Mouse (Mus musculus) kidney, adult 2 months (tissue): ENCODE data around the gene Nbeal1. TPM values are rescaled to one million over a fixed set of nuclear protein-coding genes. Genes with fewer than 3 reads are reported as not detected.
"Not testable (repeated sequence)": the region's sequence is repeated elsewhere in the genome, so short reads cannot be mapped to it uniquely, and the experiment has no call there.

Source experiments
- DNase-seq: peaks from one replicate; pipeline ENCODE4 v3.0.0; 2021
- H3K27ac ChIP-seq: fragments of 200-500 bp; 2 replicates; pipeline ENCODE4 v1.5.1; 2012; ENCODE audit warnings: low read depth, low read length, control low read depth, inconsistent platforms; ENCODE audit not compliant: insufficient read depth
- H3K27me3 ChIP-seq: fragments of 200-500 bp; replicated peaks from 2 replicates; pipeline ENCODE4 v1.6.1; 2012; ENCODE audit warnings: mild to moderate bottlenecking, moderate library complexity, low read length, inconsistent platforms; ENCODE audit not compliant: control insufficient read depth, insufficient read depth
- H3K36me3 ChIP-seq: fragments of 200-500 bp; 2 replicates; pipeline ENCODE4 v1.6.1; 2012; ENCODE audit warnings: mild to moderate bottlenecking, moderate library complexity, low read length, inconsistent platforms; ENCODE audit not compliant: control insufficient read depth, insufficient read depth
- H3K4me1 ChIP-seq: fragments of 200-500 bp; 2 replicates; pipeline ENCODE4 v1.6.1; 2011; ENCODE audit warnings: low read length; ENCODE audit not compliant: control insufficient read depth, insufficient read depth
- H3K4me3 ChIP-seq: fragments of 200-500 bp; 2 replicates; pipeline ENCODE4 v1.5.1; 2011; ENCODE audit warnings: mild to moderate bottlenecking, low read depth, low read length, control low read depth; ENCODE audit not compliant: insufficient read depth
- CTCF ChIP-seq: fragments of 200-500 bp; conservative IDR thresholded peaks from 2 replicates; pipeline ENCODE4 v1.5.1; 2011; ENCODE audit warnings: low read depth, mild to moderate bottlenecking, control low read depth, low read length, moderate library complexity, mixed read lengths; ENCODE audit not compliant: insufficient read depth, insufficient read length
- POLR2A ChIP-seq: fragments of 200-500 bp; IDR thresholded peaks from one replicate; pipeline ENCODE4 v1.6.1; 2011; ENCODE audit warnings: low read depth, low read length, control low read depth
- WGBS: fragments of 180-500 bp; shearing (Covaris S2); methylation state at CpG from one replicate; pipeline ENCODE4 v1.1.7; 2018; 5-methylcytosine and 5-hydroxymethylcytosine counted together
- polyA plus RNA-seq: library from polyadenylated mRNA; depleted of rRNA; stranded (reverse); fragments of >200 nt; gene quantifications from 2 replicates; pipeline ENCODE4 v1.2.3, GENCODE M21; 2012

Gene Nbeal1
- polyA plus RNA-seq, 1 experiment, result 3.6 TPM

DNA sequence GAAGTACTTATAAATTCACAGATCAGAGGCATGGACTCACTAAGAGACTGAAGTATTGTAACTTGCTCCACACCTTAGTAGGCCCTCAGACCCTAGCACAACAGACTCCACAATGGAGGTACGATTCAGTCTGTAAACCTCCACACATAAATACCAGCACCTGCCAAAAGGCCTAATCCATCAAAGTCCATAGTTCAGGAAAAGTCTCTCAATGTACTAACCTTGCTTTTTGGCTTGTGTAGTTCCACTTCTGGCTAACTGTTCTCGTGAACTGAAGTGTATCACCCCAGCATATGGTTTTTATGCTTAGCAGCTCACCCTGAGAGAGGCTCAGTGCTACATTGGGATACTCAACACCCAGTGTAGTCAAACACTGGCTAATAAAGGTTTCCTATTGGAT, 10.1 kb upstream of the Nbeal1 start:
- no peak overlapping the region for H3K4me3 ChIP-seq
- WGBS, result 35% methylated on average over 2 of the region's 2 CpGs
- no peaks in the 10 kb centered on the region for H3K36me3 ChIP-seq
- peak; percentile 50 for DNase-seq
- H3K27ac ChIP-seq, result peak overlapping the region; percentile 17; the same call in 1 of the 2 replicates
- no peaks in the 10 kb centered on the region for H3K27me3 ChIP-seq
- no peak for TF ChIP-seq CTCF
- TF ChIP-seq POLR2A, result no peak
- H3K4me1 ChIP-seq, result peaks cover 5% of the 10 kb centered on the region; the same call in 1 of the 2 replicates

DNA sequence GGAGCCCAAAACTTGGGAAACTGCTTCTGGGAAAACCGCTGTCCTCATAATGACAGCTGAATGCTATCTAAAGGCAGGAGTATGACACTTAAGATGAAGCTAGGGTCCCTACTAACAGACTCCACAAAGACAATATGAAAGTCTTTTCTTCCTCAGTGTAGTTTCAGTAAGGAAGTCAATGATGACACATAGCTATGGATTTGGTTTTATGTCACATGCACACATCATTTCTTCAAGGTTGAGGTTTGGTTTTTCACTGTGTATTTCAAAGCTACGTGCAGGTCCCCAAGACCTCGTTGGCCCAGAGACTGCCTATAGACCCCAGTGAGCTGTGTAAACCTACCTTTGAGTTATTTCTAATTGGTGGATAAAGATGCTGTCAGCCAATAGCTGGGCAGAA, 7.3 kb upstream of the Nbeal1 start:
- H3K4me3 ChIP-seq, result no peak overlapping the region
- no peaks in the 10 kb centered on the region for H3K27me3 ChIP-seq
- H3K27ac ChIP-seq, result no peak overlapping the region
- peaks cover 5% of the 10 kb centered on the region; the same call in 1 of the 2 replicates for H3K4me1 ChIP-seq
- no peaks in the 10 kb centered on the region for H3K36me3 ChIP-seq
- DNase-seq, result no peak
- WGBS, result 90% methylated on average over 3 of the region's 3 CpGs
- TF ChIP-seq CTCF, result no peak
- TF ChIP-seq POLR2A, result no peak

DNA sequence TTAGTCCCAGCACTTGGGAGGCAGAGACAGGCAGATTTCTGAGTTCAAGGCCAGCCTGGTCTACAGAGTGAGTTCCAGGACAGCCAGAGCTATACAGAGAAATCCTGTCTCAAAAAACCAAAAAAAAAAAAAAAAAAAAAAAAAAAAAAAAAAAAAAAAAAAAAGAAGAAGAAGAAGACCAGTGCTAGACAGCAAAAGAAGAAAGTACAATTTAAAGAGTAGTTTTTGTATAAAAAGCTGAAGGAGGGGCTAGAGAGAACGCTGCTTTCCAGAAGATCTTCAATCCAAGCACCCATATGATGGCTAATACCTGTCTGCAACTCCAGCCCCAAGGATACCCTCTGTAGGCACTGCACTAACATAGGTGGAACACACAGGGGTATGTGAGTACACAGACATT, 2.6 kb upstream of the Nbeal1 start:
- not testable (repeated sequence) for H3K36me3 ChIP-seq, H3K4me1 ChIP-seq, H3K27me3 ChIP-seq, H3K4me3 ChIP-seq, H3K27ac ChIP-seq, DNase-seq
- 100% methylated on average over 1 of the region's 1 CpGs for WGBS

DNA sequence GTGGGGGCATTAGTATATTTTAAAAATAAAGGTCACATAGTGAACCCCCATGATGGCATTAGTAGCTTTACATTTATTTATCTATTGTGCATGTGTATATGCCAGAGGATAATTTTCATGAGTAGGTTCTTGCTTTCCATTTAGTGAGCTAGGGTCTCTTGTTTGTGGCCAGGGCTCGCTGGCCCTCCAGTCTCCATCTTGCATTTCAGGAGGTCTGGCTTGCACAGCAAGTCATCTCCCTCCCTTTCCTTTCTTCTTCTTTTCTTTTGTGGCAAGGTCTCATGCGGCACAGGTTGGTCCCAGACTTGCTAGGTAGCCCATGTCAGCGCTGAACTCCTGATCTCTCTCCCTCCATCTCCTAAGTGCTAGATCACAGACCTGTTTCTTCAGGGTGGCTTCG, 1.0 kb upstream of the Nbeal1 start:
- no peak for TF ChIP-seq CTCF
- TF ChIP-seq POLR2A, result no peak
- Histone ChIP-seq H3K4me1 (peaks cover 5% of the 10 kb centered on the region), H3K4me3 (peak overlapping the region; percentile 26; the same call in 1 of the 2 replicates), H3K27ac (peak overlapping the region; percentile 75; the same call in 1 of the 2 replicates), H3K36me3 (no peaks in the 10 kb centered on the region), H3K27me3 (no peaks in the 10 kb centered on the region)
- DNase-seq, result no peak
- WGBS, result 34% methylated on average over 4 of the region's 4 CpGs

DNA sequence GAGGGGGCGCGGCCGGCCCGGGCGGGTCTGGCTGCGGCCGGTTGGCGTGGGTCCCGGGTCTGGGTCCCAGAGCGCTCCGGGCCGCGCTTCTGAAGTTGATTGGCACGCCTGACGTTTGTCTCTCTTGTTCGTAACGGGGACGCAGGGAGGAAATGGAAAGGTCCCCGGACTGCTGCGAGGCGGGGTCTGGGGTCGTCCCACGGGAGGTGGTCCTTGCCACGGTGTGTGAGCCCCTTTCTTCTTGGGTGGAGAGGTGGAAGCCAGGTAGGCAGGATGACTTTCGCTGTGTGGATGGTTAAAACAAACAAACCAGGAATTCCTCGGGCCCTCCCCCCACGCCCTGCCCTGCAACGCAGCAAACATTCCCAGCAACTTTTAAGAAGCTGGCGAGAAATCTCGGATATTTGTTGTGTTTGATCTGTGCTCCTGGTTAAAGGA, 404 bp downstream of the Nbeal1 start:
- peak; percentile 69 for DNase-seq
- peak overlapping the region; percentile 100 for H3K4me3 ChIP-seq
- H3K27me3 ChIP-seq, result no peaks in the 10 kb centered on the region
- whole genome bisulfite sequencing, result 3% methylated on average over 30 of the region's 30 CpGs
- peak overlapping the region; percentile 100 for H3K27ac ChIP-seq
- peaks cover 5% of the 10 kb centered on the region for H3K4me1 ChIP-seq
- no peaks in the 10 kb centered on the region for H3K36me3 ChIP-seq
- no peak for TF ChIP-seq POLR2A
- TF ChIP-seq CTCF, result no peak

DNA sequence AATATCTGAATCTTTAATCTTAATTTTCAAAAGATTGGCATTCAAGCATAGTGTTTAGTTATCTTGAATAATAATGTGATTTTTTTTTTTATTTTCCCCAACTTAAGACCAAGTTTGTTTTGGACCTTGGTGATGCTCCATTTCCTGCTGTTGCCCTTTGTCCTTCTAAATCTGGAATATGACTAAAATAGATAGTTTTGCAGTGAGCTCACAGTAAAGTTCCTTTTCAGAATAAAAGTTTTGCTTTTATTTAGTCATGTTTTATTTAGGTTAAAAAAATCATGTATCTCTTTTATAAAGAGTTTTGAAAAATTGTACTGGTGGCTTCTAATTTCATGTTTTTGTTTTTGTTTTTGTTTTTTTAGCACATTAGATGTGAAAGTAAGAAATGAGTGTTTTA, 8.1 kb downstream of the Nbeal1 start:
- Histone ChIP-seq H3K4me3 (no peak overlapping the region), H3K4me1 (no peaks in the 10 kb centered on the region; the same call in 1 of the 2 replicates), H3K36me3 (no peaks in the 10 kb centered on the region), H3K27ac (no peak overlapping the region), H3K27me3 (no peaks in the 10 kb centered on the region)
- DNase-seq, result peak; percentile 44
- TF ChIP-seq CTCF (no peak), POLR2A (no peak)

DNA sequence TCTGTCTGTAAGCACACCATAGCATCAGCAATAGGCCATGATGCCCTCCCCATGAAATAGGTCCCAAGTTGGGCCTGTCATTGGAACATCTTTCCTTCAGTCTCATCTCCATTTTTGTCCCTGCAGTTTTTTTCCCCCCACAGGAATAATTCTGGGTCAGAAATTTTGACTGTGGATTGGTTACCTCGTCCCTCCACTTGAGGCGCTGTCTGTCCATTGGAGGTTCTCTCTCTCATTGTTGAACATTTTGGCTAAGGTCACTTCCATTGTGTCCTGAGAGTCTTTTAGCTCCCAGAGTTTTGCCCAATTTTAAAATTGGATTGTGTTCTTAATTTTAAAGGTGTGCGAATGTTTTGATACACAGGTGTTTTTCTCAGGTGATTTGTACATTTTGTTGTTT, 16.4 kb downstream of the Nbeal1 start:
- no peak overlapping the region for H3K27ac ChIP-seq
- H3K27me3 ChIP-seq, result no peaks in the 10 kb centered on the region
- peaks cover 10% of the 10 kb centered on the region for H3K36me3 ChIP-seq
- DNase-seq, result no peak
- H3K4me3 ChIP-seq, result no peak overlapping the region
- 79% methylated on average over 3 of the region's 3 CpGs for WGBS
- no peaks in the 10 kb centered on the region; the same call in 1 of the 2 replicates for H3K4me1 ChIP-seq
- TF ChIP-seq CTCF, result no peak
- TF ChIP-seq POLR2A, result no peak

DNA sequence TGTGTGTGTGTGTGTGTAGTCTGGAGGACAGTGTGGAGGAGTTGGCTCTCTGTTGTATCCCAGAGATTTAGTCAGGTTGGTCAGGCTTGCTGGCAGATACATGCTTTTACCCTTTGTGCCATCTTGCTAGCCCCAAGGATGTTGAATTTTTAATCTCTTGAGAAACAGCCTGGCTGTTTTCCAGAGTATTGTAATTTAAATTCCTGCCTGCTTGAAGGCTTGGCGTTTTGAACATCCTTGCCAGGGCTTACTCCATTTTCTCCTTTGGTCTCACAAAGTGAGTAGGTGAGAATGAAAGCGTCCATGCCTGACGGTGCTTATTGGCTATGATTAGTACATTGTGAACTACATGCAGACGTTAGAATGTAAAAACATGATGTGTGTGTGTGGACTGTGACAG, 18.6 kb downstream of the Nbeal1 start:
- no peak for TF ChIP-seq CTCF
- Histone ChIP-seq H3K27me3 (no peaks in the 10 kb centered on the region), H3K4me3 (no peak overlapping the region), H3K4me1 (no peaks in the 10 kb centered on the region), H3K27ac (no peak overlapping the region), H3K36me3 (peaks cover 16% of the 10 kb centered on the region)
- 44% methylated on average over 4 of the region's 4 CpGs for whole genome bisulfite sequencing
- DNase-seq, result peak; percentile 20
